Mouse (Mus musculus) telencephalon, adult 2 months (tissue): ENCODE data around the gene Cabp1.
A peak's percentile ranks its signal among the peaks of the same experiment; 100 is the strongest.

Experiments
- DNase-seq: peaks from one replicate; pipeline ENCODE4 v3.0.0-alpha.2; 2011; ENCODE audit warnings: low read depth, low spot score

Cabp1 gene

GRCm38 (mm10) chr5:115127421-115128179 is 66.6 kb downstream of the Cabp1 start:
- no peak for DNase-seq

- DNase-seq = no peak
Observed at GRCm38 (mm10) chr5:115126578-115127312, 67.4 kb downstream of the Cabp1 start.

- peak; percentile 82 for DNase-seq
Observed at GRCm38 (mm10) chr5:115125211-115125871, 68.8 kb downstream of the Cabp1 start.

- DNase-seq = no peak
Observed at GRCm38 (mm10) chr5:115124690-115125089, 69.5 kb downstream of the Cabp1 start.

- DNase-seq = no peak
Observed at GRCm38 (mm10) chr5:115120978-115121377, 73.2 kb downstream of the Cabp1 start.

- no peak for DNase-seq
Observed at GRCm38 (mm10) chr5:115118961-115119570, 75.1 kb downstream of the Cabp1 start, which contains the start of gene Acads. Gene Acads, minus strand, starts transcription at chr5:115119346.
